Mouse (Mus musculus) neural tube, embryonic 13.5 days (tissue): ENCODE results near the gene Smyd5. TPM values are rescaled to one million over a fixed set of nuclear protein-coding genes. Genes with fewer than 3 reads are reported as not detected.

Experiments used
- ATAC-seq: fragments of 200-750 bp; cut with Nextera tagmentation; 2 replicates; pipeline ENCODE4 v1.8.0; 2017; ENCODE audit warnings: low read depth, mild to moderate bottlenecking, moderate TSS enrichment, moderate library complexity
- H3K27ac ChIP-seq: fragments of 300-500 bp; sonication (generic); replicated peaks from 2 replicates; pipeline ENCODE4 v1.5.1; 2015; ENCODE audit warnings: moderate library complexity, mild to moderate bottlenecking, inconsistent platforms
- H3K27me3 ChIP-seq: fragments of 300-500 bp; sonication (generic); 2 replicates; pipeline ENCODE4 v1.6.1; 2015; ENCODE audit warnings: mild to moderate bottlenecking, inconsistent platforms
- H3K36me3 ChIP-seq: fragments of 300-500 bp; sonication (generic); 2 replicates; pipeline ENCODE4 v1.6.1; 2015; ENCODE audit warnings: mild to moderate bottlenecking, inconsistent platforms
- H3K4me1 ChIP-seq: fragments of 300-500 bp; sonication (generic); replicated peaks from 2 replicates; pipeline ENCODE4 v1.6.1; 2015; ENCODE audit warnings: inconsistent platforms
- H3K4me2 ChIP-seq: fragments of 300-500 bp; sonication (generic); 2 replicates; pipeline ENCODE4 v1.6.1; 2015; ENCODE audit warnings: inconsistent platforms, mild to moderate bottlenecking, moderate library complexity
- H3K4me3 ChIP-seq: fragments of 300-500 bp; sonication (generic); 2 replicates; pipeline ENCODE4 v1.5.1; 2015; ENCODE audit warnings: mild to moderate bottlenecking, inconsistent platforms
- H3K9ac ChIP-seq: fragments of 300-500 bp; sonication (generic); 2 replicates; pipeline ENCODE4 v1.6.1; 2015; ENCODE audit warnings: moderate library complexity, mild to moderate bottlenecking, inconsistent platforms
- H3K9me3 ChIP-seq: fragments of 300-500 bp; sonication (generic); 2 replicates; pipeline ENCODE4 v1.6.1; 2016; ENCODE audit warnings: inconsistent platforms
- WGBS: fragments of 180-500 bp; shearing (Covaris S2); methylation state at CpG from one replicate; pipeline ENCODE4 v1.1.7; 2015; 5-methylcytosine and 5-hydroxymethylcytosine counted together
- polyA plus RNA-seq: library from polyadenylated mRNA; unstranded; fragments of >200 nt; fragmentation: Nextera tagmentation; extraction: Ambion mirVana; gene quantifications from 2 replicates; pipeline ENCODE4 v1.2.1, GENCODE M21; 2015

Gene Smyd5
- 54.0 and 61.6 TPM in 2 replicates for polyA plus RNA-seq

- peak; percentile 81 for ATAC-seq
These were observed at the start of gene Smyd5 for GRCm38 (mm10) chr6:85431842-85432431. TSS of gene Smyd5 (plus strand) at chr6:85431989.

GRCm38 (mm10) chr6:85382791-85383190 is 49.0 kb upstream of the Smyd5 start:
- H3K4me2 ChIP-seq = no peak overlapping the region
- ATAC-seq = no peak
- H3K4me3 ChIP-seq = no peak overlapping the region
- H3K36me3 ChIP-seq = no peaks in the 10 kb centered on the region
- 78% methylated on average over 2 of the region's 2 CpGs for WGBS
- no peaks in the 10 kb centered on the region for H3K9me3 ChIP-seq
- no peak overlapping the region for H3K27ac ChIP-seq
- peaks cover 7% of the 10 kb centered on the region for H3K27me3 ChIP-seq
- H3K4me1 ChIP-seq = peaks cover 6% of the 10 kb centered on the region
- H3K9ac ChIP-seq = no peak overlapping the region

More at GRCm38 (mm10) chr6:85431842-85432431, at the start of gene Smyd5:
- H3K27me3 ChIP-seq = 0 out of 2 replicates have a peak, but pooled peaks cover 10% of the 10 kb centered on the region
- no peaks in the 10 kb centered on the region for H3K36me3 ChIP-seq
- peaks cover 11% of the 10 kb centered on the region; the same call in 1 of the 2 replicates for H3K4me1 ChIP-seq
- WGBS = under 1% methylated on average over 39 of the region's 39 CpGs
- peak within 1 kb of the TSS; percentile 80 for H3K4me2 ChIP-seq
- peak within 1 kb of the TSS; percentile 80 for H3K9ac ChIP-seq
- no peaks in the 10 kb centered on the region for H3K9me3 ChIP-seq
- H3K27ac ChIP-seq = no peak within 1 kb of the TSS
- peak within 1 kb of the TSS; percentile 88 for H3K4me3 ChIP-seq

- no peaks in the 10 kb centered on the region for H3K4me1 ChIP-seq
- H3K36me3 ChIP-seq = no peaks in the 10 kb centered on the region
- H3K9ac ChIP-seq = no peak overlapping the region
- no peak overlapping the region for H3K27ac ChIP-seq
- H3K9me3 ChIP-seq = no peaks in the 10 kb centered on the region
- peaks cover 16% of the 10 kb centered on the region for H3K27me3 ChIP-seq
- H3K4me3 ChIP-seq = no peak overlapping the region
- 72% methylated on average over 5 of the region's 5 CpGs for WGBS
- no peak overlapping the region for H3K4me2 ChIP-seq
- no peak for ATAC-seq
These were observed 43.2 kb upstream of the Smyd5 start for GRCm38 (mm10) chr6:85388608-85389007.

GRCm38 (mm10) chr6:85391803-85392202 is 40.0 kb upstream of the Smyd5 start:
- H3K9ac ChIP-seq = no peak overlapping the region
- no peak overlapping the region for H3K4me2 ChIP-seq
- WGBS = 34% methylated on average over 6 of the region's 7 CpGs
- H3K4me1 ChIP-seq = no peaks in the 10 kb centered on the region
- H3K9me3 ChIP-seq = no peaks in the 10 kb centered on the region
- no peak overlapping the region for H3K4me3 ChIP-seq
- no peak overlapping the region for H3K27ac ChIP-seq
- H3K27me3 ChIP-seq = peaks cover 10% of the 10 kb centered on the region; the same call in 1 of the 2 replicates
- ATAC-seq = no peak
- no peaks in the 10 kb centered on the region for H3K36me3 ChIP-seq

- Histone ChIP-seq H3K9ac (no peak overlapping the region), H3K27me3 (0 out of 2 replicates have a peak, but pooled peaks cover 4% of the 10 kb centered on the region), H3K36me3 (no peaks in the 10 kb centered on the region), H3K9me3 (no peaks in the 10 kb centered on the region), H3K4me3 (no peak overlapping the region), H3K27ac (no peak overlapping the region), H3K4me1 (no peaks in the 10 kb centered on the region), H3K4me2 (no peak overlapping the region)
- 96% methylated on average over 2 of the region's 2 CpGs for WGBS
- ATAC-seq = no peak
These were observed 36.4 kb upstream of the Smyd5 start for GRCm38 (mm10) chr6:85395360-85395759.

GRCm38 (mm10) chr6:85397165-85397564 is 34.6 kb upstream of the Smyd5 start:
- no peak overlapping the region for H3K4me2 ChIP-seq
- H3K9me3 ChIP-seq = no peaks in the 10 kb centered on the region
- no peak overlapping the region for H3K27ac ChIP-seq
- no peaks in the 10 kb centered on the region for H3K36me3 ChIP-seq
- no peak overlapping the region for H3K4me3 ChIP-seq
- no peaks in the 10 kb centered on the region for H3K4me1 ChIP-seq
- WGBS = 13% methylated on average over 1 of the region's 1 CpGs
- no peaks in the 10 kb centered on the region for H3K27me3 ChIP-seq
- ATAC-seq = no peak
- H3K9ac ChIP-seq = no peak overlapping the region

GRCm38 (mm10) chr6:85399715-85400114 is 32.1 kb upstream of the Smyd5 start:
- 33% methylated on average over 5 of the region's 5 CpGs for WGBS

GRCm38 (mm10) chr6:85402613-85403012 is 29.2 kb upstream of the Smyd5 start:
- H3K27me3 ChIP-seq = peaks cover 28% of the 10 kb centered on the region
- no peak for ATAC-seq
- no peaks in the 10 kb centered on the region for H3K9me3 ChIP-seq
- WGBS = 45% methylated on average over 2 of the region's 2 CpGs
- no peak overlapping the region for H3K4me2 ChIP-seq
- no peak overlapping the region for H3K27ac ChIP-seq
- H3K9ac ChIP-seq = no peak overlapping the region
- H3K4me3 ChIP-seq = no peak overlapping the region
- H3K36me3 ChIP-seq = no peaks in the 10 kb centered on the region
- H3K4me1 ChIP-seq = no peaks in the 10 kb centered on the region

More at GRCm38 (mm10) chr6:85399715-85400114, 32.1 kb upstream of the Smyd5 start:
- ATAC-seq = no peak
- Histone ChIP-seq H3K4me1 (no peaks in the 10 kb centered on the region), H3K27ac (no peak overlapping the region), H3K9me3 (no peaks in the 10 kb centered on the region), H3K36me3 (no peaks in the 10 kb centered on the region), H3K4me3 (no peak overlapping the region), H3K4me2 (no peak overlapping the region), H3K9ac (no peak overlapping the region), H3K27me3 (peaks cover 6% of the 10 kb centered on the region; the same call in 1 of the 2 replicates)

- H3K9ac ChIP-seq = no peak overlapping the region
- no peaks in the 10 kb centered on the region for H3K4me1 ChIP-seq
- no peak overlapping the region for H3K27ac ChIP-seq
- no peak overlapping the region for H3K4me2 ChIP-seq
- no peak overlapping the region for H3K4me3 ChIP-seq
- peaks cover 32% of the 10 kb centered on the region for H3K27me3 ChIP-seq
- H3K9me3 ChIP-seq = no peaks in the 10 kb centered on the region
- 71% methylated on average over 10 of the region's 10 CpGs for WGBS
- H3K36me3 ChIP-seq = no peaks in the 10 kb centered on the region
- no peak for ATAC-seq
These were observed 28.8 kb upstream of the Smyd5 start for GRCm38 (mm10) chr6:85403039-85403438.

GRCm38 (mm10) chr6:85409003-85409402 is 22.8 kb upstream of the Smyd5 start:
- Histone ChIP-seq H3K27me3 (peaks cover 58% of the 10 kb centered on the region), H3K36me3 (no peaks in the 10 kb centered on the region), H3K9ac (peak overlapping the region; percentile 61; the same call in 1 of the 2 replicates), H3K9me3 (no peaks in the 10 kb centered on the region), H3K4me1 (peaks cover 6% of the 10 kb centered on the region), H3K4me2 (peak overlapping the region; percentile 41), H3K4me3 (peak overlapping the region; percentile 24), H3K27ac (no peak overlapping the region)
- no peak for ATAC-seq
- 2% methylated on average over 31 of the region's 31 CpGs for WGBS

GRCm38 (mm10) chr6:85410771-85411273 is 21.0 kb upstream of the Smyd5 start:
- WGBS = 12% methylated on average over 13 of the region's 13 CpGs
- ATAC-seq = peak; percentile 72
- Histone ChIP-seq H3K36me3 (no peaks in the 10 kb centered on the region), H3K4me1 (peaks cover 6% of the 10 kb centered on the region), H3K9me3 (no peaks in the 10 kb centered on the region), H3K27ac (no peak overlapping the region), H3K27me3 (peaks cover 53% of the 10 kb centered on the region), H3K9ac (no peak overlapping the region), H3K4me2 (no peak overlapping the region), H3K4me3 (no peak overlapping the region)

- WGBS = 53% methylated on average over 3 of the region's 3 CpGs
- H3K4me3 ChIP-seq = no peak overlapping the region
- no peak overlapping the region for H3K27ac ChIP-seq
- H3K9me3 ChIP-seq = no peaks in the 10 kb centered on the region
- no peak overlapping the region for H3K9ac ChIP-seq
- no peak for ATAC-seq
- no peaks in the 10 kb centered on the region for H3K36me3 ChIP-seq
- no peaks in the 10 kb centered on the region for H3K4me1 ChIP-seq
- H3K27me3 ChIP-seq = peaks cover 16% of the 10 kb centered on the region
- no peak overlapping the region for H3K4me2 ChIP-seq
These were observed 16.0 kb upstream of the Smyd5 start for GRCm38 (mm10) chr6:85415829-85416228.

- Histone ChIP-seq H3K9ac (no peak overlapping the region), H3K4me3 (no peak overlapping the region), H3K4me2 (no peak overlapping the region), H3K36me3 (no peaks in the 10 kb centered on the region), H3K27ac (no peak overlapping the region), H3K9me3 (no peaks in the 10 kb centered on the region), H3K4me1 (no peaks in the 10 kb centered on the region), H3K27me3 (peaks cover 38% of the 10 kb centered on the region)
- WGBS = 92% methylated on average over 2 of the region's 2 CpGs
- ATAC-seq = no peak
These were observed 12.6 kb upstream of the Smyd5 start for GRCm38 (mm10) chr6:85419150-85419549.
